Mouse (Mus musculus): ENCODE measurements at regions not wholly inside any gene's neighbourhood (a gene's known extent, or its start where the extent isn't known, plus 50 kb on each side); places are given as distances from the start of the nearest gene placed in this dataset.

DNA sequence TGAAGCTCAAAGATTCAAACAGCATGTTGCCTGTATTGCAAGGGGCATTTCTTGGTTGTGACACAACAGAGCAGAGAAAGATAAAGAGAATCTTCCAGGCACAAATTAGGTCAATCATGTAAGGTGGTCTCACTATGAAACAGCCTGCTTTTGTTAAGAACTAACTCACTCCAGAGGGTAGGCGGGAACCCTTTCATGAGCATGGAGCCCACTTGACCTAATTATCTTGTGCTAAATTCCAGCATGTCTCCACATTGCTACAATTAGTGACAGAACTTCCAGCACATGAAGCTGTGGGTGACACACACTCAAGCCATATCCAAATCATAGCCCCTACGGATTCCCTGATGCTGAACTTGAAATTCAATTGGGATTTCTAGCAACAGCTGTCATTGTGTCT lies 91.1 kb upstream of the Cadps start:
- DNase-seq (ENCODE audit: low spot score) (no peak), ATAC-seq (ENCODE audit: low read depth) (no peak)
- Histone ChIP-seq H3K4me1 (ENCODE audit: control insufficient read depth, insufficient read depth, low read length) (no peaks in the 10 kb centered on the region), H3K4me2 (ENCODE audit: low read depth, low read length) (no peak overlapping the region), H3K4me3 (ENCODE audit: low read depth, low read length) (no peak overlapping the region), H3K9ac (ENCODE audit: low read depth, low read length) (no peak overlapping the region), H3K27me3 (replicated peaks; ENCODE audit: control insufficient read depth, insufficient read depth, low read length) (no peaks in the 10 kb centered on the region), H3K27ac (replicated peaks; ENCODE audit: low read depth, low read length) (no peak overlapping the region), H3K36me3 (ENCODE audit: control insufficient read depth, insufficient read depth, low read length) (no peaks in the 10 kb centered on the region), H3K9me3 (ENCODE audit: control insufficient read depth, low read length) (no peaks in the 10 kb centered on the region)
- 63% methylated on average over 2 of the region's 2 CpGs for WGBS

DNA sequence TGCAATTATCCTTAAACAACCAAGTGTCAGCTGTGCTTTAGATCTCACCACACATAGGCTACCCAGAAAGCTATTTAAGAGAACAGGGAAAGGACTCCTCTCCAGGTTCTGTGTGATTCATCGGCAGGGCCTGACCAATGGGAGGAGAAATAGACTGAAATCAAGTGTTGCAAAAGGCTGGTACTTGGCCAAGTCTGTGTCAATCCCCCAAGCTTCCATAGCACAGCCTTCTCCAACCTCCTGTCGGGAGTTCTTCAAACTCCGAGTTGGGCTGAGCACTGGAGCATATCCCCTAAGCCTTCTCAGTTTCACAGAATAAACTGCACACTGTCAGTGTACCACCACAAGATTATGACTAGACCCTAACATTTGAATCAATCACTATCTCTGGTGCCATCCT lies 90.5 kb upstream of the Cadps start:
- DNase-seq (ENCODE audit: low spot score) (no peak), ATAC-seq (ENCODE audit: low read depth) (no peak; the same call in 1 of the 2 replicates)
- 65% methylated on average over 3 of the region's 3 CpGs for WGBS
- no peak overlapping the region for H3K27ac ChIP-seq (replicated peaks; ENCODE audit: low read depth, low read length)
- no peak overlapping the region for H3K4me2 ChIP-seq (ENCODE audit: low read depth, low read length)
- no peaks in the 10 kb centered on the region for H3K9me3 ChIP-seq (ENCODE audit: control insufficient read depth, low read length)
- H3K9ac ChIP-seq (ENCODE audit: low read depth, low read length) = no peak overlapping the region
- no peaks in the 10 kb centered on the region for H3K4me1 ChIP-seq (ENCODE audit: control insufficient read depth, insufficient read depth, low read length)
- no peaks in the 10 kb centered on the region for H3K27me3 ChIP-seq (replicated peaks; ENCODE audit: control insufficient read depth, insufficient read depth, low read length)
- no peak overlapping the region for H3K4me3 ChIP-seq (ENCODE audit: low read depth, low read length)
- H3K36me3 ChIP-seq (ENCODE audit: control insufficient read depth, insufficient read depth, low read length) = no peaks in the 10 kb centered on the region

DNA sequence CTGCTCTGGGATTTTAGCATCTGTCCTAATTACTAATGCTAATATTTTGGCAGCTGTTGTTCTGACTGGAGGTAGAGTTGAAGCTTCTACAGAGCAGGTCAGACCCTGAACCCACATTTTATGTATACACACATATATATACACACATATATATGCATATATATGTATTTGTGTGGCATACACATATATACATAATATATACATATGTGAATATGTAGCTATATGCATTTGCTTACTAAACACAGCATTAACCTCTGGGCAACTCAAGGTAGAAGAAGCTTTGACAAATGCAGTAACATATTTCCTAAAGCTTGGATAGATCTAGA lies 54.4 kb upstream of the Cadps start:
- no peaks in the 10 kb centered on the region for H3K27me3 ChIP-seq (replicated peaks; ENCODE audit: control insufficient read depth, insufficient read depth, low read length)
- no peak overlapping the region for H3K4me3 ChIP-seq (ENCODE audit: low read depth, low read length)
- no peaks in the 10 kb centered on the region for H3K36me3 ChIP-seq (ENCODE audit: control insufficient read depth, insufficient read depth, low read length)
- no peak overlapping the region for H3K4me2 ChIP-seq (ENCODE audit: low read depth, low read length)
- no peaks in the 10 kb centered on the region for H3K9me3 ChIP-seq (ENCODE audit: control insufficient read depth, low read length)
- no peaks in the 10 kb centered on the region for H3K4me1 ChIP-seq (ENCODE audit: control insufficient read depth, insufficient read depth, low read length)
- DNase-seq (ENCODE audit: low spot score) (no peak), ATAC-seq (ENCODE audit: low read depth) (no peak)
- no peak overlapping the region for H3K27ac ChIP-seq (replicated peaks; ENCODE audit: low read depth, low read length)
- H3K9ac ChIP-seq (ENCODE audit: low read depth, low read length) = no peak overlapping the region

- no peak overlapping the region for H3K27ac ChIP-seq (replicated peaks; ENCODE audit: low read depth, low read length)
- no peaks in the 10 kb centered on the region for H3K36me3 ChIP-seq (ENCODE audit: control insufficient read depth, insufficient read depth, low read length)
- 74% methylated on average over 10 of the region's 10 CpGs for WGBS
- no peak for DNase-seq (ENCODE audit: low spot score)
- H3K9me3 ChIP-seq (ENCODE audit: control insufficient read depth, low read length) = no peaks in the 10 kb centered on the region
- H3K4me3 ChIP-seq (ENCODE audit: low read depth, low read length) = no peak overlapping the region
- H3K4me2 ChIP-seq (ENCODE audit: low read depth, low read length) = no peak overlapping the region
- no peaks in the 10 kb centered on the region for H3K27me3 ChIP-seq (replicated peaks; ENCODE audit: control insufficient read depth, insufficient read depth, low read length)
- no peak overlapping the region for H3K9ac ChIP-seq (ENCODE audit: low read depth, low read length)
- no peaks in the 10 kb centered on the region for H3K4me1 ChIP-seq (ENCODE audit: control insufficient read depth, insufficient read depth, low read length)
- ATAC-seq (ENCODE audit: low read depth) = peak; percentile 22; the same call in 1 of the 2 replicates
Measured at GRCm38 (mm10) chr14:12876417-12877336, 53.8 kb upstream of the Cadps start.
